11 mouse cellular contexts compared by ENCODE assay signal in genomic region chr16:16557738-16558137, GRCm38 (mm10). TPM values are rescaled to one million over a fixed set of nuclear protein-coding genes. Genes with fewer than 3 reads are reported as not detected.
DNase-seq lines count a peak whose midpoint lies in the region; ATAC-seq lines count a peak whose summit lies in the region.
"Had no signal": no experiment of that assay in that cellular context is flagged by ENCODE, and none has a peak within 500 bp of the region (broad histone marks: within the 10 kb centered on the region; RNA-seq: fewer than 3 reads in every experiment).

No protein-coding gene starts in this region.

- no peak for ATAC-seq in forebrain, embryonic 13.5 days
- no peak for ATAC-seq in neural tube, embryonic 14.5 days (ENCODE audit: low read depth)
- ATAC-seq in heart, embryonic 12.5 days (ENCODE audit: insufficient number of reproducible peaks, low FRiP score): no peak
- ATAC-seq: intestine, embryonic 15.5 days had no signal

- H3K9ac ChIP-seq in forebrain, embryonic 13.5 days: peak overlapping the region; percentile 55; the same call in 1 of the 2 replicates
- no peak overlapping the region for H3K9ac ChIP-seq in neural tube, embryonic 14.5 days (replicated peaks; ENCODE audit: low read depth, low read length)
- H3K9ac ChIP-seq in heart, embryonic 12.5 days: no peak overlapping the region
- H3K9ac ChIP-seq: embryonic facial prominence, embryonic 13.5 days; intestine, embryonic 15.5 days had no signal

- no peaks in the 10 kb centered on the region for H3K9me3 ChIP-seq in forebrain, embryonic 13.5 days (replicated peaks)
- H3K9me3 ChIP-seq in neural tube, embryonic 14.5 days (ENCODE audit: control insufficient read depth, low read length): no peaks in the 10 kb centered on the region
- H3K9me3 ChIP-seq in heart, embryonic 12.5 days (replicated peaks): no peaks in the 10 kb centered on the region
- H3K9me3 ChIP-seq: embryonic facial prominence, embryonic 13.5 days; intestine, embryonic 15.5 days had no signal

- peaks cover 39% of the 10 kb centered on the region for H3K4me1 ChIP-seq in forebrain, embryonic 13.5 days
- peaks cover 9% of the 10 kb centered on the region for H3K4me1 ChIP-seq in neural tube, embryonic 14.5 days (ENCODE audit: control insufficient read depth, insufficient read depth, low read length)
- peaks cover 22% of the 10 kb centered on the region for H3K4me1 ChIP-seq in heart, embryonic 12.5 days (replicated peaks)
- H3K4me1 ChIP-seq: intestine, embryonic 15.5 days had no signal

- H3K4me2 ChIP-seq in forebrain, embryonic 13.5 days: peak overlapping the region; percentile 76
- peak overlapping the region; percentile 54 for H3K4me2 ChIP-seq in neural tube, embryonic 14.5 days (ENCODE audit: low read depth, low read length)
- no peak overlapping the region for H3K4me2 ChIP-seq in heart, embryonic 12.5 days
- H3K4me2 ChIP-seq: embryonic facial prominence, embryonic 13.5 days; intestine, embryonic 15.5 days had no signal

- no peaks in the 10 kb centered on the region for H3K27me3 ChIP-seq in forebrain, embryonic 13.5 days
- no peaks in the 10 kb centered on the region for H3K27me3 ChIP-seq in neural tube, embryonic 14.5 days (ENCODE audit: control insufficient read depth, insufficient read depth, low read length)
- no peaks in the 10 kb centered on the region for H3K27me3 ChIP-seq in heart, embryonic 12.5 days (replicated peaks)
- H3K27me3 ChIP-seq: embryonic facial prominence, embryonic 13.5 days; intestine, embryonic 15.5 days had no signal

- H3K4me3 ChIP-seq in forebrain, embryonic 13.5 days: peak overlapping the region; percentile 64
- H3K4me3 ChIP-seq in neural tube, embryonic 14.5 days (ENCODE audit: low read depth, low read length): peak overlapping the region; percentile 52; the same call in 1 of the 2 replicates
- H3K4me3 ChIP-seq in heart, embryonic 12.5 days: no peak overlapping the region
- H3K4me3 ChIP-seq: embryonic facial prominence, embryonic 13.5 days; intestine, embryonic 15.5 days had no signal

- DNase-seq in left cerebral cortex, adult 11 months (ENCODE audit: low spot score): peak; percentile 27
- DNase-seq in left cerebral cortex, postnatal 4 days: no peak
- peak; percentile 47 to 56 for DNase-seq in left cerebral cortex, postnatal 14 days (ENCODE audit: low spot score in 2 of 2)
- DNase-seq in MN1 (ENCODE audit: low spot score): no peak
- no peak for DNase-seq in adrenal gland, adult 2 months
- DNase-seq: lung, adult 18-20 months had no signal

- 77% methylated on average over 4 of the region's 4 CpGs for WGBS in forebrain, embryonic 13.5 days
- WGBS in neural tube, embryonic 14.5 days: 73% methylated on average over 4 of the region's 4 CpGs
- 73% methylated on average over 4 of the region's 4 CpGs for WGBS in heart, embryonic 12.5 days

- no peak overlapping the region for H3K27ac ChIP-seq in forebrain, embryonic 13.5 days
- H3K27ac ChIP-seq in neural tube, embryonic 14.5 days (ENCODE audit: low read depth, low read length): no peak overlapping the region
- H3K27ac ChIP-seq in heart, embryonic 12.5 days (ENCODE audit: poor library complexity, severe bottlenecking): no peak overlapping the region
- H3K27ac ChIP-seq: embryonic facial prominence, embryonic 13.5 days; intestine, embryonic 15.5 days had no signal

- intact Hi-C loops in left cerebral cortex, postnatal 4 days (cut with DNase I): no loop called here
- intact Hi-C loops in left cerebral cortex, postnatal 14 days (cut with DNase I): loop anchor here (10.0 kb wide), 1 partner anchor 203 kb away; the partner anchor contains the start of gene Dnm1l

- no peaks in the 10 kb centered on the region for H3K36me3 ChIP-seq in forebrain, embryonic 13.5 days (ENCODE audit: poor library complexity, severe bottlenecking)
- no peaks in the 10 kb centered on the region for H3K36me3 ChIP-seq in neural tube, embryonic 14.5 days (ENCODE audit: control insufficient read depth, insufficient read depth, low read length)
- no peaks in the 10 kb centered on the region for H3K36me3 ChIP-seq in heart, embryonic 12.5 days
- H3K36me3 ChIP-seq: embryonic facial prominence, embryonic 13.5 days; intestine, embryonic 15.5 days had no signal

RNA-seq across cellular contexts. Expression of gene Fgd4, which starts 42.6 kb away (rescaled TPM):
- 10 to 100 TPM; 56.9 to 61.6 TPM for total RNA-seq in left cerebral cortex, postnatal 4 days (2021)
- polyA plus RNA-seq in forebrain, embryonic 13.5 days (2015; fragmentation: Nextera tagmentation; extraction: Ambion mirVana): 28.9 and 30.0 TPM in 2 replicates
- 10 to 100 TPM; 43.7 to 47.2 TPM for total RNA-seq in left cerebral cortex, postnatal 14 days (2021)
- polyA plus RNA-seq in neural tube, embryonic 14.5 days (2014; fragmentation: Nextera tagmentation; extraction: Ambion mirVana): 25.3 and 30.1 TPM in 2 replicates
- 11.4 and 12.1 TPM in 2 replicates for polyA plus RNA-seq in heart, embryonic 12.5 days (2016; fragmentation: Nextera tagmentation; extraction: Ambion mirVana)
- 10 to 100 TPM; 13.5 to 16.5 TPM for total RNA-seq in adrenal gland, adult 2 months (2021)
- polyA plus RNA-seq in adrenal gland, adult 2 months (2012; rRNA removed): 0.71 and 1.2 TPM in 2 replicates

Comparison
In these comparisons a context has a peak if more than half of its experiments do, and no peak if none do; other contexts are left out.
1. DNase-seq: peak in left cerebral cortex, adult 11 months (single experiment) and left cerebral cortex, postnatal 14 days (2 of 2); none in left cerebral cortex, postnatal 4 days (single experiment), MN1 (single experiment) and adrenal gland, adult 2 months (single experiment).